Mouse (Mus musculus) hindbrain, embryonic 11.5 days (tissue): ENCODE data around the gene Icos. TPM values are rescaled to one million over a fixed set of nuclear protein-coding genes. Genes with fewer than 3 reads are reported as not detected.

Experiments
- ATAC-seq: fragments of 200-750 bp; cut with Nextera tagmentation; 2 replicates; pipeline ENCODE4 v1.8.0; 2017; ENCODE audit warnings: mild to moderate bottlenecking, moderate TSS enrichment, moderate library complexity; ENCODE audit not compliant: low FRiP score
- DNase-seq: peaks from one replicate; pipeline ENCODE4 v3.0.0-alpha.2; 2015; ENCODE audit warnings: low spot score
- H3K27ac ChIP-seq: fragments of 300-500 bp; sonication (generic); 2 replicates; pipeline ENCODE4 v1.5.1; 2014; ENCODE audit warnings: mild to moderate bottlenecking, low read depth, low read length
- H3K27me3 ChIP-seq: fragments of 300-500 bp; sonication (generic); 2 replicates; pipeline ENCODE4 v1.6.1; 2014; ENCODE audit warnings: mild to moderate bottlenecking, low read length, moderate library complexity, mixed read lengths; ENCODE audit not compliant: control insufficient read depth, insufficient read depth
- H3K36me3 ChIP-seq: fragments of 300-500 bp; sonication (generic); 2 replicates; pipeline ENCODE4 v1.6.1; 2014; ENCODE audit warnings: mild to moderate bottlenecking, low read length, moderate library complexity, mixed read lengths; ENCODE audit not compliant: control insufficient read depth, insufficient read depth
- H3K4me1 ChIP-seq: fragments of 300-500 bp; sonication (generic); replicated peaks from 2 replicates; pipeline ENCODE4 v1.6.1; 2014; ENCODE audit warnings: low read length, mixed read lengths; ENCODE audit not compliant: control insufficient read depth, insufficient read depth
- H3K4me2 ChIP-seq: fragments of 300-500 bp; sonication (generic); replicated peaks from 2 replicates; pipeline ENCODE4 v1.6.1; 2014; ENCODE audit warnings: mild to moderate bottlenecking, low read depth, low read length
- H3K4me3 ChIP-seq: fragments of 300-500 bp; sonication (generic); 2 replicates; pipeline ENCODE4 v1.5.1; 2014; ENCODE audit warnings: low read depth, low read length
- H3K9ac ChIP-seq: fragments of 300-500 bp; sonication (generic); 2 replicates; pipeline ENCODE4 v1.6.1; 2014; ENCODE audit warnings: low read depth, low read length
- H3K9me3 ChIP-seq: fragments of 300-500 bp; sonication (generic); 2 replicates; pipeline ENCODE4 v1.6.1; 2016; ENCODE audit warnings: low read length; ENCODE audit not compliant: control insufficient read depth
- whole genome bisulfite sequencing: fragments of 180-500 bp; shearing (Covaris S2); extraction: QIAGEN DNeasy Blood & Tissue Kit; methylation state at CpG from one replicate; pipeline ENCODE4 v1.1.7; 2014; 5-methylcytosine and 5-hydroxymethylcytosine counted together
- polyA plus RNA-seq: library from polyadenylated mRNA; unstranded; fragments of >200 nt; fragmentation: Nextera tagmentation; extraction: Ambion mirVana; gene quantifications from 2 replicates; pipeline ENCODE4 v1.2.1, GENCODE M21; 2014

Gene Icos
- polyA plus RNA-seq, 1 experiment from 2014 or later = 0.08 TPM

DNA sequence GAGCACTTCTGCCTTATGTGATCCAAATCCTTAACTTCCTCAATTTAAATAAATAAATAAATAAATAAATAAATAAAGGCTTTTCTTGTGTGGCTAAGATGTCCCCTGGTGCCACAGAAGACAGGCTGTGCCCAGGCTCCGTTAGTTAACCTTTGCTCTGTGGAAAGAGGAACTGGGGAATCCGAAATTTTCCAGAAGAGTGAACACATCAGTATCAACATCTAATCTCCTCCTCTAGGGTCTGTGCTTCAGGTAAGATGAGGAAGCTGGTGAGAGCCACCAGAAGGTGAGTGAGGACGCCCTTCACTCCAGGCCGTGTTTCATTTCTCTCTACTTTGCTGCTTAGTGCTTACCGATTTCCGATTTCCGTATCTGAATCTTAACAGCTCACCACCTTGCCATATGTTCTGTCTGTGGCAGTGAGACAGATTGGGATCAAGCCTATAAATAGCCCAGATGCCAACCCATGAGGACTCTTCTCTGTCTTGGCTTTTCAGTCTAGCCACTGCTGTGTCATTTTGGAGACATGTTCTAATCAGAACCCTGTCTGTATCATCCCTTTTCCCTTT lies 24.1 kb downstream of the Icos start:
- no peak overlapping the region for H3K4me2 ChIP-seq
- no peak overlapping the region for H3K9ac ChIP-seq
- no peaks in the 10 kb centered on the region for H3K36me3 ChIP-seq
- no peaks in the 10 kb centered on the region for H3K27me3 ChIP-seq
- 89% methylated on average over 7 of the region's 7 CpGs for WGBS
- no peaks in the 10 kb centered on the region for H3K9me3 ChIP-seq
- DNase-seq = no peak
- no peak overlapping the region for H3K27ac ChIP-seq
- no peak overlapping the region for H3K4me3 ChIP-seq
- H3K4me1 ChIP-seq = no peaks in the 10 kb centered on the region
- no peak for ATAC-seq

DNA sequence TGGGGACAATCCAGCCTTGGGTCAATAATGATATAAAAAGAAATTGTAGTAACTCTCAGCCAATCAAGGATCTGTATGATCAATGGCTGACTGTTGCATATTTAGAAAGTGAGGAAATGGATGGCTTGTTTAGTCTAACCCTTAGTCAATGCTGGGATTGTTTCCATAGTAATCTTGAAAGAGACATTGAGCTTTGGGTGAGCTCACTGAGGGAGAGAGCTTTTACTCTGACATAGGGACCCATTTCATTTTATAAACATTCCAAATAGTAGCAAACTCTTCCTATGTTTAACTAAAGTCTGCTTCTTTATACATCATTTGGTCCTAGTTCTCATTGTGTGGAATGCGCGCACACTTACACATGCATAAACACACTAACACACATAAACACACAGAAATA lies 28.5 kb downstream of the Icos start:
- ATAC-seq = no peak
- Histone ChIP-seq H3K4me3 (no peak overlapping the region), H3K36me3 (no peaks in the 10 kb centered on the region), H3K27me3 (no peaks in the 10 kb centered on the region), H3K9ac (no peak overlapping the region), H3K9me3 (no peaks in the 10 kb centered on the region), H3K27ac (no peak overlapping the region), H3K4me2 (no peak overlapping the region), H3K4me1 (no peaks in the 10 kb centered on the region)
- WGBS = 95% methylated on average over 2 of the region's 2 CpGs
- DNase-seq = no peak

DNA sequence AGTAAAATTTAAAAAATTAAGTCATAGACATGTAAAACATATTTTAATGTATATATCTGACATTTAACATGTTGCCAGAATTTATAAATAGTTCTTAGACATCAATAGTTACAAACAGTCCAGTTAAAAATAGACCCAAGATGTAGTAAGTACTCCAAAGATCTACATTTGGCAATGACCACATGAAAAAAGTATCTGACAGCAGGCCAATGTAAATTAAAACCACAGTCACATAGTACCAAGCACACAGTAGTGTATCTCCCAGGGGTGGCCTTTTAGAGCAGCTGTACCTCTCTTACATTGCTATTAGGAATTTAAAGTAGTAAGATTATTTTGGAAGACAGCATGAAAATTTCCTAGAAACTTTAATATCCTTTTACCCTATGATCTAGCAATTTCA lies 29.8 kb downstream of the Icos start:
- Histone ChIP-seq H3K27ac (no peak overlapping the region), H3K4me1 (no peaks in the 10 kb centered on the region), H3K36me3 (no peaks in the 10 kb centered on the region), H3K9me3 (no peaks in the 10 kb centered on the region), H3K4me2 (no peak overlapping the region), H3K9ac (no peak overlapping the region), H3K27me3 (no peaks in the 10 kb centered on the region), H3K4me3 (no peak overlapping the region)
- ATAC-seq (no peak), DNase-seq (no peak)

DNA sequence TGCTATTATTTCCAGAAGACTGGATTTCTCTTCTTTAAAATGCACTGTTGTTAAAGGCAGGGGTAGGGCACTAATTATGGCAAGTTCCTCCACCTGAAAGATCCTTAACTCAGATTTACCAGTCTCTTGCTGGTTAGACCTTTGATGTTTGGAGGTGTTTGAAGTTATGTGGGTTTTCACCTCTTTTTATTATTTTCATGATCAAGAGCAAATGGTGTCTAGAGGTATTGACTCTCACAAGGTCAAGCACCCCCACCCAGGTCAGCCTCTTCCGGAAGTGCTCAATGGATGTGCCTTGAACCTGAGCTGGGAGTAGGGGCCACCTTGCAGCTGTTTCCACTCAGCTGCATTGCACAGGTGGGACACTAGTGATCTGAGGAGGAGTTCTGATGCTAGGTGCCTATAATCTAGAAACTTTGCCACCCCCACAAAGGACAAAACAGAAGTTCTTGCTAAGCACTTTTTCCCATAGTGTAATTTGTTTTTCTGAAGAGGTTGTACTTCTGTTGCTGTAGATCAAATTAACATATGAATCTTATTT lies 38.9 kb downstream of the Icos start:
- no peaks in the 10 kb centered on the region for H3K27me3 ChIP-seq
- H3K4me1 ChIP-seq = no peaks in the 10 kb centered on the region
- ATAC-seq (no peak), DNase-seq (no peak)
- H3K27ac ChIP-seq = no peak overlapping the region
- H3K4me2 ChIP-seq = no peak overlapping the region
- no peaks in the 10 kb centered on the region for H3K9me3 ChIP-seq
- H3K4me3 ChIP-seq = no peak overlapping the region
- H3K9ac ChIP-seq = no peak overlapping the region
- WGBS = 88% methylated on average over 1 of the region's 1 CpGs
- no peaks in the 10 kb centered on the region for H3K36me3 ChIP-seq

DNA sequence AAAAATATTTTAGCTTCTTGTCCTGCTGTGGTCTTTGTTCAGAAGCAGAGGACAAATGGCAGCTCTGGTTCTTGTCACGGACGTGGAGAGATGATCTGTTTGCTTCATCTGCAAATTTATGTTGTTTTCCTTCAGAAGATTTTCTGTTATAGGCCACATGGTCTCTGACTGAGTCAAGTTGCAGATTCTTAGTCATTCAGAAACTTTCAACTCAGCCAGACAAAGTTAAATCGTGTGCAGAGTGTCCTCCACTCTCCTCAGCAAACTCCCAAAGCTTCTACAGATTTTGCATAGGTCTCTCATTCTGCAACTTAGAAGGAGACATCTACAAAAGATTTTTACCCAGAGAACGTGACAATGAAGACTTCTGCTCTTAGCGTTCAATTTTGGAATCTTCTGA lies 49.0 kb downstream of the Icos start:
- no peaks in the 10 kb centered on the region for H3K4me1 ChIP-seq
- no peaks in the 10 kb centered on the region for H3K9me3 ChIP-seq
- no peaks in the 10 kb centered on the region for H3K27me3 ChIP-seq
- DNase-seq = no peak
- H3K27ac ChIP-seq = no peak overlapping the region
- no peak for ATAC-seq
- H3K4me3 ChIP-seq = no peak overlapping the region
- 90% methylated on average over 5 of the region's 5 CpGs for WGBS
- no peak overlapping the region for H3K4me2 ChIP-seq
- H3K36me3 ChIP-seq = no peaks in the 10 kb centered on the region
- no peak overlapping the region for H3K9ac ChIP-seq

DNA sequence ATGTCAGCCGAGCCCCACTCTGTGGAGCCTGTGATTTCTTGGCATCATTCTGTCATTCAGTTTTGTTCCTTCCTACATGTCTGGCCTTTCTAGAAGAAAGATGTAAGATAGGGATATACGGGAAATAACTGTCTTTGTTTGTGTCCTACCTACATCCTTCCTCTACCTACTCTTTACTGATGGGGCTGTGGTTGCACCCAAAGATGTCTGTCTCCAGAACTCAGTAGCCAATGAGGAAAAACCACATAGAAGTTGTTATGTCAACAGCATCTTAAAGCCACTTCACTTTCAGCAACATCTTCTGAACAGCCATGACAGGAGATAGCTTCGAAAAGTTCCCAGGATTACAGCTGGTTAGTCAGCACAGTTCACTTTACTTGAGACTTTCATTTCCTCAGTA lies 49.8 kb downstream of the Icos start:
- H3K36me3 ChIP-seq = no peaks in the 10 kb centered on the region
- H3K27me3 ChIP-seq = no peaks in the 10 kb centered on the region
- H3K9ac ChIP-seq = no peak overlapping the region
- 94% methylated on average over 3 of the region's 3 CpGs for WGBS
- no peak for DNase-seq
- ATAC-seq = no peak
- H3K4me2 ChIP-seq = no peak overlapping the region
- no peak overlapping the region for H3K27ac ChIP-seq
- no peaks in the 10 kb centered on the region for H3K4me1 ChIP-seq
- H3K4me3 ChIP-seq = no peak overlapping the region
- H3K9me3 ChIP-seq = no peaks in the 10 kb centered on the region

DNA sequence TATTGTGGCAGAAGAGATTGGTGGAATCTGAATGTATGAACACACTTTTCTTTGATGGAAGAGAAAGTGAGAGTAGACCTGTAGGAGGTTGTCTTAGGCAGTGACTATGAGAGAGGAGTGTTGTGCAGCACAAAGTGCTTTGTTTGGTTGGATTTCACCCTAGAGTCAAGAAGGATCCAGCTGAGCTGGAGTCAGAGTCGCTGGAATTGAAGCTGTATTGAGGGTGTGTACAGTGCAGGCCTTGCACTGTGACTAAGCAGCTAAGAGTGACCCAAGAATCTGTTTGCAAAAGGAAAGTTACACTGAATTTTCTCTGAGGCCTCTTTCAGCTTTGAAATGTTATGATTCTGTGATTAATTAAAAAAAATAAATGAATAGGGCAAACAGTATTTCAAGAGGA lies 52.2 kb downstream of the Icos start:
- ATAC-seq (no peak), DNase-seq (no peak)
- 61% methylated on average over 1 of the region's 1 CpGs for WGBS
- H3K9ac ChIP-seq = no peak overlapping the region
- H3K4me1 ChIP-seq = no peaks in the 10 kb centered on the region
- H3K27ac ChIP-seq = no peak overlapping the region
- H3K36me3 ChIP-seq = no peaks in the 10 kb centered on the region
- H3K4me3 ChIP-seq = no peak overlapping the region
- no peaks in the 10 kb centered on the region for H3K27me3 ChIP-seq
- H3K9me3 ChIP-seq = no peaks in the 10 kb centered on the region
- no peak overlapping the region for H3K4me2 ChIP-seq

DNA sequence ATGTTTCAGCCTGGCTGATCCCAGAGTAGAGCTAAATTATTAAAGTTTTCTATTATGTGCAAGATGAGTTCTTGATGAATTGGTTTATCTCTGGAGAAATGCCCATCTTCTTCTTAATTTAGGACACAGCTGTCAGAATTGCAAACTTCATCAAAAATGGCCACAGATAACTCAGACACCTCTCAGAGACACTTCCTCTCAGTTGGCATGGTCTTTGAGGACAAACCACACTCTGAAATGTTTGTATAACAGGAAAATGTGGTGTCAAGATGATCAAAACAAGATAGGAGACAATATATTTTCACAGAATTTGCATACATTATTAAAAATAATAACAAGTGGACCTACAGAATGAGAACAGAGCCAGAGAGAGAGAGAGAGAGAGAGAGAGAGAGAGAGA lies 52.8 kb downstream of the Icos start:
- Histone ChIP-seq H3K27me3 (no peaks in the 10 kb centered on the region), H3K9me3 (no peaks in the 10 kb centered on the region), H3K4me2 (no peak overlapping the region), H3K4me3 (no peak overlapping the region), H3K27ac (no peak overlapping the region), H3K4me1 (no peaks in the 10 kb centered on the region), H3K36me3 (no peaks in the 10 kb centered on the region), H3K9ac (no peak overlapping the region)
- DNase-seq = no peak
- ATAC-seq = no peak

DNA sequence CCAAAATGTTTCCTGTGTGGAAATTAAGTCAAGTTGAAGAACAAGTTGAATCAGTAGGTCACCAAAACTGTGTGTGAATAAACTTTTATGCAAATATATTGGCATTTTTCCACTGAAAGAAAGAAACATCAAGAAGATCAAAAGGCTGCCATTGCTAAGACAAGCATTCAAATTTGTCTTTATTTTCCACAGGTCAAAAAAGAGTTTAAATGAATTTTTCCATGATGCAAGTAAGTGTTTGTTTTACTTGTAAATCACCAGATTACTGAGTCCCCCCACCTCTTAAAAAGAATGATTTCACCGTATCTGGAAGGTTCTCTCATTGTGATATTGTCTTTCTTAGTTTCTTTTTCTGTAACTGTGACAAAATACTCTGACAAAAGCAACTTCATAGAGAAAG lies 57.5 kb downstream of the Icos start:
- WGBS = 84% methylated on average over 1 of the region's 1 CpGs
- H3K9me3 ChIP-seq = no peaks in the 10 kb centered on the region
- no peaks in the 10 kb centered on the region for H3K36me3 ChIP-seq
- DNase-seq (no peak), ATAC-seq (no peak)
- no peaks in the 10 kb centered on the region for H3K4me1 ChIP-seq
- no peaks in the 10 kb centered on the region for H3K27me3 ChIP-seq
- H3K4me3 ChIP-seq = no peak overlapping the region
- no peak overlapping the region for H3K27ac ChIP-seq
- no peak overlapping the region for H3K9ac ChIP-seq
- H3K4me2 ChIP-seq = no peak overlapping the region
